Mouse (Mus musculus): Measurements from ENCODE around the gene Bhlhb9. TPM values are rescaled to one million over a fixed set of nuclear protein-coding genes. Genes with fewer than 3 reads are reported as not detected.

Gene Bhlhb9
- polyA plus RNA-seq, 1 experiment from 2014 or later = 129 TPM

MicroRNAs encoded within 50 kb of the gene (microRNA counts, 519-probe panel; counts per million panel counts)
- 386 counts per million, percentile 18 among the panel's probes with 10 or more counts for microRNA mmu-miR-1970

Small RNAs within 50 kb of the gene (microRNA-seq; reads per million reads assigned to microRNA genes)
- not detected for gene Mir1970

Other genes starting within 250 kb of the Bhlhb9 start
- not detected in 2 replicates for gene Nxf7, start 198.8 kb upstream of the Bhlhb9 start, polyA plus RNA-seq (2015; fragmentation: Nextera tagmentation; extraction: Ambion mirVana)
- gene Prame, start 169.9 kb upstream of the Bhlhb9 start, polyA plus RNA-seq (2015; fragmentation: Nextera tagmentation; extraction: Ambion mirVana) = not detected in 2 replicates
- gene Tcp11x2, start 103.8 kb upstream of the Bhlhb9 start, polyA plus RNA-seq (2015; fragmentation: Nextera tagmentation; extraction: Ambion mirVana) = not detected in 2 replicates
- not detected in 2 replicates for gene Tmsb15a, start 72.3 kb upstream of the Bhlhb9 start, polyA plus RNA-seq (2015; fragmentation: Nextera tagmentation; extraction: Ambion mirVana)
- 13.4 and 13.7 TPM in 2 replicates for gene Armcx5, start 54.9 kb upstream of the Bhlhb9 start, polyA plus RNA-seq (2015; fragmentation: Nextera tagmentation; extraction: Ambion mirVana)
- 298 and 313 TPM in 2 replicates for gene Gprasp1, start 54.9 kb upstream of the Bhlhb9 start, polyA plus RNA-seq (2015; fragmentation: Nextera tagmentation; extraction: Ambion mirVana)
- gene Gprasp2, start 41.4 kb downstream of the Bhlhb9 start, polyA plus RNA-seq (2015; fragmentation: Nextera tagmentation; extraction: Ambion mirVana) = 261 and 291 TPM in 2 replicates
- 355 and 370 TPM in 2 replicates for gene Arxes2, start 196.2 kb downstream of the Bhlhb9 start, polyA plus RNA-seq (2015; fragmentation: Nextera tagmentation; extraction: Ambion mirVana)
- 198 and 206 TPM in 2 replicates for gene Arxes1, start 235.8 kb downstream of the Bhlhb9 start, polyA plus RNA-seq (2015; fragmentation: Nextera tagmentation; extraction: Ambion mirVana)

Data from midbrain, embryonic 16.5 days (tissue).